Mouse (Mus musculus) embryonic fibroblast, embryonic 13.5 days (primary cell): ENCODE data around the gene Mycs. TPM values are rescaled to one million over a fixed set of nuclear protein-coding genes. Genes with fewer than 3 reads are reported as not detected.

Source experiments
- H3K27ac ChIP-seq: 2 replicates; pipeline ENCODE4 v1.5.1; 2012; ENCODE audit warnings: low read length, control low read depth, inconsistent platforms; ENCODE audit not compliant: insufficient read depth
- H3K4me1 ChIP-seq: 2 replicates; pipeline ENCODE4 v1.6.1; 2011; ENCODE audit warnings: low read length; ENCODE audit not compliant: control insufficient read depth, insufficient read depth
- H3K4me3 ChIP-seq: 2 replicates; pipeline ENCODE4 v1.5.1; 2011; ENCODE audit warnings: mild to moderate bottlenecking, control low read depth, low read length; ENCODE audit not compliant: insufficient read depth
- CTCF ChIP-seq: IDR thresholded peaks from 2 replicates; pipeline ENCODE4 v1.5.1; 2011; ENCODE audit warnings: mild to moderate bottlenecking, control low read depth, low read length, moderate library complexity, borderline replicate concordance; ENCODE audit not compliant: insufficient read depth
- POLR2A ChIP-seq: IDR thresholded peaks from 2 replicates; pipeline ENCODE4 v1.6.1; 2011; ENCODE audit warnings: low read depth, mild to moderate bottlenecking, control low read depth, low read length, moderate library complexity
- polyA plus RNA-seq: library from polyadenylated mRNA; stranded (reverse); fragments of >200 nt; gene quantifications from 2 replicates; pipeline ENCODE4 v1.2.4, GENCODE M21; 2011; ENCODE audit warnings: low read depth; ENCODE audit not compliant: missing spikeins, insufficient read length

Mycs gene
- not detected in 2 replicates for polyA plus RNA-seq

DNA sequence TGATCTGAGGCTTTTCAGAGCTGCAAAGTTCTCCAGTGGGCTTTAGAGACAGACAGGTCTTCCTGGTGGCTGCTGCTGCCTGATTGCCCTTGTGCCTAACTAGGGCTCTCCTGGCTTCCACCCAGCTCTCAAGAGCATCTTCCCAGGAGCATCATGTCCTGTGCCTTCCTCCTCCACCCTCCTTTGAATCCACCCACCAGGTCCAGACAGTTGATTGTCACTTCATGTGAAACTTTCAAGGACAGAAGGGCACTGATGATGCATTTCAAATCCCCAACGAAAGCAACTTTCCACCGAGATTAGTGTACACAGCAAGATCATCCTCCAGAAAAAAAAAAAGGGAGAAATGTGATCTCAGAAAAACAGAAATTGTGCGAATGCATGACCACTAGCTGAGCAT, at the start of gene Mycs:
TSS of gene Mycs (minus strand) at position 101 of the 400 bp plus-strand sequence.
- TF ChIP-seq CTCF (no peak), POLR2A (no peak)
- H3K27ac ChIP-seq = no peak within 1 kb of the TSS
- no peaks in the 10 kb centered on the region for H3K4me1 ChIP-seq
- no peak within 1 kb of the TSS for H3K4me3 ChIP-seq

DNA sequence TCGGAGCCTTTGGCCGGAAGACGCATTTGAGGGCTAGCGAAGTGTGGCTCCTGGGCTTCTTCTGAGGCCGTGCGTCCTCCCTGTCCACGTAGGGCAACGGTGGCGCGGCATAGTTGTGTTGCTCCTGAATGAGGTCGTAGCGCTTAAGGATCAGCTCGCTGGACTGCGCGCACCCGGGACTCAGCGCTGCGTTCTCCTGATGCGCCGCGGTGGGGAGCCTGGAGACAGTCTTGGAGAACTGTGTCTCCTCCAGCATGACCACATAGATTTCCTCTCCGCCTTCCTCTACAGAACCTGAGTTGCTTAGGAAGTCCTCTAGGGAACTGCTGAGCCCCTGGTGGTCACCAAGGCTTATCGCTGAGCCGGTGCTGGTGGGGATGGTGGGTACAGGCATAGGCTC, 1.0 kb downstream of the Mycs start:
- no peaks in the 10 kb centered on the region for H3K4me1 ChIP-seq
- no peak overlapping the region for H3K27ac ChIP-seq
- TF ChIP-seq POLR2A (no peak), CTCF (no peak)
- H3K4me3 ChIP-seq = no peak overlapping the region

Other genes starting within 250 kb of the Mycs start
- not detected in 2 replicates for gene Btbd35f7, start 199.8 kb upstream of the Mycs start, polyA plus RNA-seq